Mouse (Mus musculus) MEL (cell line): Measurements from ENCODE around the gene Acacb. TPM values are rescaled to one million over a fixed set of nuclear protein-coding genes. Genes with fewer than 3 reads are reported as not detected.

Experiments
- DNase-seq: peaks from one replicate; pipeline ENCODE4 v3.0.0; 2011; ENCODE audit warnings: low read depth, low spot score
- H3K27ac ChIP-seq: 2 replicates; pipeline ENCODE4 v1.5.1; 2012; ENCODE audit warnings: low read depth, mild to moderate bottlenecking, control low read depth, low read length, moderate library complexity; ENCODE audit not compliant: control insufficient read depth
- H3K27me3 ChIP-seq, 2 experiments: fragments of 150-350 bp in 1 of 2; sonication (generic) in 1 of 2; 2 replicates each; pipeline ENCODE4 v1.6.1; 2012; ENCODE audit warnings: low read length in 2 of 2, mild to moderate bottlenecking in 2 of 2, improper control_type of control experiment in 1 of 2, moderate library complexity in 1 of 2; ENCODE audit not compliant: insufficient read depth in 2 of 2, control insufficient read depth in 1 of 2
- H3K36me3 ChIP-seq, 2 experiments: 2 replicates each; pipeline ENCODE4 v1.6.1; 2012 to 2014; ENCODE audit warnings: low read length in 2 of 2, improper control_type of control experiment in 1 of 2, inconsistent platforms in 1 of 2, mild to moderate bottlenecking in 1 of 2; ENCODE audit not compliant: insufficient read depth in 2 of 2, control insufficient read depth in 1 of 2
- H3K4me1 ChIP-seq, 2 experiments: fragments of 150-350 bp in 1 of 2; sonication (generic) in 1 of 2; 2 replicates each; pipeline ENCODE4 v1.6.1; 2012; ENCODE audit warnings: low read length in 2 of 2, improper control_type of control experiment in 1 of 2, mild to moderate bottlenecking in 1 of 2; ENCODE audit not compliant: insufficient read depth in 2 of 2, control insufficient read depth in 1 of 2
- H3K4me3 ChIP-seq, 2 experiments: fragments of 150-350 bp in 1 of 2; sonication (generic) in 1 of 2; 2 replicates each; pipeline ENCODE4 v1.5.1; 2012; ENCODE audit warnings: low read depth in 2 of 2, low read length in 2 of 2, mild to moderate bottlenecking in 2 of 2, moderate library complexity in 2 of 2, control low read depth in 1 of 2, improper control_type of control experiment in 1 of 2; ENCODE audit not compliant: control insufficient read depth in 1 of 2, insufficient read depth in 1 of 2
- H3K79me2 ChIP-seq: 2 replicates; pipeline ENCODE4 v1.6.1; 2012; ENCODE audit warnings: mild to moderate bottlenecking, low read length, moderate library complexity; ENCODE audit not compliant: control insufficient read depth, poor library complexity, insufficient read depth
- H3K9ac ChIP-seq: 2 replicates; pipeline ENCODE4 v1.6.1; 2012; ENCODE audit warnings: low read depth, mild to moderate bottlenecking, control low read depth, low read length, moderate library complexity; ENCODE audit not compliant: control insufficient read depth, poor library complexity, severe bottlenecking
- H3K9me3 ChIP-seq: fragments of 150-350 bp; sonication (generic); replicated peaks from 2 replicates; pipeline ENCODE4 v1.6.1; 2012; ENCODE audit warnings: mild to moderate bottlenecking, low read length, improper control_type of control experiment, moderate library complexity; ENCODE audit not compliant: insufficient read depth
- BHLHE40 ChIP-seq: IDR thresholded peaks from 2 replicates; pipeline ENCODE4 v1.6.1; 2012; ENCODE audit warnings: low read depth, mild to moderate bottlenecking, inconsistent platforms, low read length, improper control_type of control experiment, borderline replicate concordance
- CHD1 ChIP-seq: IDR thresholded peaks from 2 replicates; pipeline ENCODE4 v1.6.1; 2012; ENCODE audit warnings: low read depth, mild to moderate bottlenecking, inconsistent platforms, low read length, improper control_type of control experiment
- CHD2 ChIP-seq: IDR thresholded peaks from 2 replicates; pipeline ENCODE4 v1.6.1; 2011; ENCODE audit warnings: low read length, improper control_type of control experiment
- CTCF ChIP-seq, 3 experiments: IDR thresholded peaks in 2 of 3; conservative IDR thresholded peaks in 1 of 3; 2 replicates each; pipeline ENCODE4 v1.5.1; 2011 to 2012; ENCODE audit warnings: low read length in 3 of 3, low read depth in 2 of 3, mild to moderate bottlenecking in 2 of 3, improper control_type of control experiment in 1 of 3, inconsistent platforms in 1 of 3, mixed read lengths in 1 of 3, moderate library complexity in 1 of 3; ENCODE audit not compliant: control insufficient read depth in 1 of 3, insufficient read depth in 1 of 3, poor library complexity in 1 of 3, severe bottlenecking in 1 of 3
- E2F4 ChIP-seq: IDR thresholded peaks from 2 replicates; pipeline ENCODE4 v1.6.1; 2011; ENCODE audit warnings: low read depth, low read length, improper control_type of control experiment, borderline replicate concordance
- ELF1 ChIP-seq: IDR thresholded peaks from 2 replicates; pipeline ENCODE4 v1.6.1; 2014; ENCODE audit warnings: low read depth, mild to moderate bottlenecking, inconsistent platforms, low read length, improper control_type of control experiment, moderate library complexity
- EP300 ChIP-seq, 2 experiments: IDR thresholded peaks; 2 replicates each; pipeline ENCODE4 v1.6.1; 2011; ENCODE audit warnings: improper control_type of control experiment in 2 of 2, low read length in 2 of 2, low read depth in 1 of 2, mild to moderate bottlenecking in 1 of 2
- ETS1 ChIP-seq: IDR thresholded peaks from 2 replicates; pipeline ENCODE4 v1.6.1; 2012; ENCODE audit warnings: low read depth, mild to moderate bottlenecking, inconsistent platforms, low read length, improper control_type of control experiment, moderate library complexity
- GABPA ChIP-seq: IDR thresholded peaks from 2 replicates; pipeline ENCODE4 v1.6.1; 2012; ENCODE audit warnings: low read depth, mild to moderate bottlenecking, inconsistent platforms, low read length, improper control_type of control experiment, moderate library complexity
- GATA1 ChIP-seq: IDR thresholded peaks from 2 replicates; pipeline ENCODE4 v1.6.1; 2011; ENCODE audit warnings: low read depth, low read length, improper control_type of control experiment
- HCFC1 ChIP-seq: IDR thresholded peaks from 2 replicates; pipeline ENCODE4 v1.6.1; 2012; ENCODE audit warnings: low read depth, mild to moderate bottlenecking, inconsistent platforms, low read length, improper control_type of control experiment, moderate library complexity
- JUND ChIP-seq: IDR thresholded peaks from 2 replicates; pipeline ENCODE4 v1.6.1; 2011; ENCODE audit warnings: low read depth, mild to moderate bottlenecking, improper control_type of control experiment, low read length
- KAT2A ChIP-seq: conservative IDR thresholded peaks from 2 replicates; pipeline ENCODE4 v1.6.1; 2012; ENCODE audit warnings: low read depth, low read length, improper control_type of control experiment, inconsistent platforms
- MAFK ChIP-seq: IDR thresholded peaks from 2 replicates; pipeline ENCODE4 v1.6.1; 2011; ENCODE audit warnings: low read depth, mild to moderate bottlenecking, low read length, improper control_type of control experiment, borderline replicate concordance
- MAX ChIP-seq: IDR thresholded peaks from 2 replicates; pipeline ENCODE4 v1.6.1; 2011; ENCODE audit warnings: low read length, improper control_type of control experiment
- MAZ ChIP-seq: IDR thresholded peaks from 2 replicates; pipeline ENCODE4 v1.6.1; 2012; ENCODE audit warnings: low read depth, mild to moderate bottlenecking, inconsistent platforms, low read length, improper control_type of control experiment
- MEF2A ChIP-seq: IDR thresholded peaks from 2 replicates; pipeline ENCODE4 v1.6.1; 2014; ENCODE audit warnings: low read depth, mild to moderate bottlenecking, inconsistent platforms, low read length, improper control_type of control experiment; ENCODE audit not compliant: poor library complexity, insufficient replicate concordance, severe bottlenecking; ENCODE audit errors: extremely low read depth
- MXI1 ChIP-seq: IDR thresholded peaks from 2 replicates; pipeline ENCODE4 v1.6.1; 2011; ENCODE audit warnings: mild to moderate bottlenecking, low read depth, low read length, improper control_type of control experiment
- MYB ChIP-seq: IDR thresholded peaks from 2 replicates; pipeline ENCODE4 v1.6.1; 2011; ENCODE audit warnings: mild to moderate bottlenecking, low read depth, low read length, improper control_type of control experiment
- MYC ChIP-seq: IDR thresholded peaks from 2 replicates; pipeline ENCODE4 v1.6.1; 2011; ENCODE audit warnings: low read depth, mild to moderate bottlenecking, low read length, improper control_type of control experiment, moderate library complexity
- NELFE ChIP-seq: IDR thresholded peaks from 2 replicates; pipeline ENCODE4 v1.6.1; 2011; ENCODE audit warnings: low read depth, low read length, improper control_type of control experiment
- NRF1 ChIP-seq: IDR thresholded peaks from 2 replicates; pipeline ENCODE4 v1.6.1; 2014; ENCODE audit warnings: low read depth, mild to moderate bottlenecking, inconsistent platforms, low read length, improper control_type of control experiment, moderate library complexity; ENCODE audit not compliant: poor library complexity, insufficient read depth, severe bottlenecking
- POLR2A ChIP-seq, 2 experiments: IDR thresholded peaks; 2 replicates each; pipeline ENCODE4 v1.6.1; 2011 to 2012; ENCODE audit warnings: low read length in 2 of 2, mild to moderate bottlenecking in 2 of 2, control low read depth in 1 of 2, improper control_type of control experiment in 1 of 2, low read depth in 1 of 2, moderate library complexity in 1 of 2; ENCODE audit not compliant: control insufficient read depth in 1 of 2, insufficient read depth in 1 of 2, poor library complexity in 1 of 2
- POLR2AphosphoS2 ChIP-seq: IDR thresholded peaks from 2 replicates; pipeline ENCODE4 v1.6.1; 2011; ENCODE audit warnings: low read length, improper control_type of control experiment
- POLR2AphosphoS5 ChIP-seq: IDR thresholded peaks from 2 replicates; pipeline ENCODE4 v1.6.1; 2012; ENCODE audit warnings: low read depth, borderline replicate concordance, mild to moderate bottlenecking, inconsistent platforms, low read length, moderate library complexity, mixed read lengths
- RAD21 ChIP-seq: IDR thresholded peaks from 2 replicates; pipeline ENCODE4 v1.6.1; 2011; ENCODE audit warnings: mild to moderate bottlenecking, low read depth, low read length, improper control_type of control experiment
- RCOR1 ChIP-seq: IDR thresholded peaks from 2 replicates; pipeline ENCODE4 v1.6.1; 2012; ENCODE audit warnings: low read depth, mild to moderate bottlenecking, inconsistent platforms, low read length, improper control_type of control experiment
- SMC3 ChIP-seq: IDR thresholded peaks from 2 replicates; pipeline ENCODE4 v1.6.1; 2011; ENCODE audit warnings: low read depth, low read length, improper control_type of control experiment
- TAL1 ChIP-seq: IDR thresholded peaks from 2 replicates; pipeline ENCODE4 v1.6.1; 2012; ENCODE audit warnings: mild to moderate bottlenecking, inconsistent platforms, low read length, moderate library complexity, mixed read lengths
- TBP ChIP-seq: IDR thresholded peaks from 2 replicates; pipeline ENCODE4 v1.8.0; 2011; ENCODE audit warnings: low read depth, low read length, improper control_type of control experiment
- TCF12 ChIP-seq: IDR thresholded peaks from 2 replicates; pipeline ENCODE4 v1.6.1; 2014; ENCODE audit warnings: low read depth, mild to moderate bottlenecking, inconsistent platforms, low read length, improper control_type of control experiment, moderate library complexity
- UBTF ChIP-seq: IDR thresholded peaks from 2 replicates; pipeline ENCODE4 v1.6.1; 2012; ENCODE audit warnings: low read depth, mild to moderate bottlenecking, inconsistent platforms, low read length, improper control_type of control experiment, moderate library complexity, borderline replicate concordance; ENCODE audit not compliant: insufficient read depth
- USF1 ChIP-seq: IDR thresholded peaks from 2 replicates; pipeline ENCODE4 v1.6.1; 2014; ENCODE audit warnings: low read depth, mild to moderate bottlenecking, inconsistent platforms, low read length, improper control_type of control experiment, moderate library complexity
- USF2 ChIP-seq, 2 experiments: IDR thresholded peaks; 2 replicates each; pipeline ENCODE4 v1.6.1; 2011 to 2012; ENCODE audit warnings: improper control_type of control experiment in 2 of 2, low read length in 2 of 2, borderline replicate concordance in 1 of 2, inconsistent platforms in 1 of 2, low read depth in 1 of 2, mild to moderate bottlenecking in 1 of 2; ENCODE audit not compliant: insufficient read depth in 1 of 2
- ZC3H11A ChIP-seq: IDR thresholded peaks from 2 replicates; pipeline ENCODE4 v1.6.1; 2012; ENCODE audit warnings: low read depth, mild to moderate bottlenecking, inconsistent platforms, low read length, improper control_type of control experiment
- ZKSCAN1 ChIP-seq: IDR thresholded peaks from 2 replicates; pipeline ENCODE4 v1.6.1; 2012; ENCODE audit warnings: low read depth, mild to moderate bottlenecking, inconsistent platforms, low read length, improper control_type of control experiment, moderate library complexity
- ZMIZ1 ChIP-seq: IDR thresholded peaks from 2 replicates; pipeline ENCODE4 v1.6.1; 2012; ENCODE audit warnings: low read depth, mild to moderate bottlenecking, inconsistent platforms, low read length, improper control_type of control experiment, moderate library complexity
- ZNF384 ChIP-seq: IDR thresholded peaks from 2 replicates; pipeline ENCODE4 v1.6.1; 2012; ENCODE audit warnings: low read depth, mild to moderate bottlenecking, inconsistent platforms, low read length, improper control_type of control experiment
- polyA plus RNA-seq, 2 experiments: library from polyadenylated mRNA; stranded (reverse) in 1 of 2; unstranded in 1 of 2; fragments of >175 nt in 1 of 2; fragments of >200 nt in 1 of 2; gene quantifications; 2 replicates each; pipeline versions ENCODE4 v1.2.1 to v1.2.4; 2012; ENCODE audit warnings: low replicate concordance in 2 of 2, low read depth in 1 of 2; ENCODE audit not compliant: insufficient read length in 2 of 2, insufficient read depth in 1 of 2, missing spikeins in 1 of 2
- total RNA-seq: library from RNA; depleted of rRNA; stranded (reverse); fragments of 300-350 nt; gene quantifications from 2 replicates; pipeline ENCODE4 v1.2.3, GENCODE M21; 2012

Gene Acacb
- total and polyA plus RNA-seq, 3 experiments = 2.0 to 5.3 TPM; not detected in 1

GRCm38 (mm10) chr5:114213183-114213582 is 66.8 kb downstream of the Acacb start:
- DNase-seq = peak; percentile 86
- TF ChIP-seq NRF1 (no peak), NELFE (no peak), ZNF384 (no peak), TCF12 (peak; percentile 11; the same call in 1 of the 2 replicates), EP300 (IDR thresholded peaks at IDR 0.05; ENCODE audit: low read depth in 1 of 2, low read length in 2 of 2) (peak in 1 of 2 experiments; percentile 45; a peak in 2 of 4 replicates), POLR2A (IDR thresholded peaks at IDR 0.05; ENCODE audit: control insufficient read depth in 1 of 2, insufficient read depth in 1 of 2, low read depth in 1 of 2, low read length in 2 of 2, poor library complexity in 1 of 2) (no peak), USF2 (IDR thresholded peaks at IDR 0.05; ENCODE audit: borderline replicate concordance in 1 of 2, insufficient read depth in 1 of 2, low read depth in 1 of 2, low read length in 2 of 2) (no peak), KAT2A (no peak), UBTF (no peak), MYC (no peak), ZKSCAN1 (no peak), CTCF (IDR thresholded peaks at IDR 0.05 in 2 of 3, conservative IDR thresholded peaks at IDR 0.05 in 1 of 3; ENCODE audit: control insufficient read depth in 1 of 3, insufficient read depth in 1 of 3, low read depth in 2 of 3, low read length in 3 of 3, poor library complexity in 1 of 3, severe bottlenecking in 1 of 3) (no peak), RCOR1 (no peak), POLR2AphosphoS5 (no peak), E2F4 (no peak), TBP (no peak), MEF2A (no peak), ZMIZ1 (no peak), SMC3 (no peak), MAZ (peak; percentile 67; the same call in 1 of the 2 replicates), TAL1 (peak; percentile 89), MAX (no peak), MYB (no peak), MAFK (no peak), POLR2AphosphoS2 (no peak), CHD1 (no peak), CHD2 (no peak), RAD21 (no peak), GATA1 (peak; percentile 54), BHLHE40 (no peak), MXI1 (no peak), ETS1 (peak; percentile 37; the same call in 1 of the 2 replicates), GABPA (no peak), HCFC1 (no peak), JUND (no peak), ELF1 (no peak), ZC3H11A (no peak), USF1 (0 out of 2 replicates have a peak, but pooled peaks have one; percentile 25)

More at GRCm38 (mm10) chr5:114213183-114213582, 66.8 kb downstream of the Acacb start:
- Histone ChIP-seq H3K27ac (no peak overlapping the region), H3K4me3 (peak overlapping the region; percentile 40 to 55), H3K27me3 (no peaks in the 10 kb centered on the region), H3K4me1 (peaks cover 3 to 23% of the 10 kb centered on the region in 2 experiments), H3K9ac (no peak overlapping the region), H3K9me3 (no peaks in the 10 kb centered on the region), H3K79me2 (no peaks in the 10 kb centered on the region), H3K36me3 (no peaks in the 10 kb centered on the region; a peak in 1 of 4 replicates)
